Mouse (Mus musculus): ENCODE data around the gene Nrxn2. TPM values are rescaled to one million over a fixed set of nuclear protein-coding genes. Genes with fewer than 3 reads are reported as not detected.

Gene Nrxn2
- total RNA-seq (2023): 1 to 10 TPM in 1 of 2 experiments, under 1 TPM in 1; 0.70 to 1.1 TPM

DNA sequence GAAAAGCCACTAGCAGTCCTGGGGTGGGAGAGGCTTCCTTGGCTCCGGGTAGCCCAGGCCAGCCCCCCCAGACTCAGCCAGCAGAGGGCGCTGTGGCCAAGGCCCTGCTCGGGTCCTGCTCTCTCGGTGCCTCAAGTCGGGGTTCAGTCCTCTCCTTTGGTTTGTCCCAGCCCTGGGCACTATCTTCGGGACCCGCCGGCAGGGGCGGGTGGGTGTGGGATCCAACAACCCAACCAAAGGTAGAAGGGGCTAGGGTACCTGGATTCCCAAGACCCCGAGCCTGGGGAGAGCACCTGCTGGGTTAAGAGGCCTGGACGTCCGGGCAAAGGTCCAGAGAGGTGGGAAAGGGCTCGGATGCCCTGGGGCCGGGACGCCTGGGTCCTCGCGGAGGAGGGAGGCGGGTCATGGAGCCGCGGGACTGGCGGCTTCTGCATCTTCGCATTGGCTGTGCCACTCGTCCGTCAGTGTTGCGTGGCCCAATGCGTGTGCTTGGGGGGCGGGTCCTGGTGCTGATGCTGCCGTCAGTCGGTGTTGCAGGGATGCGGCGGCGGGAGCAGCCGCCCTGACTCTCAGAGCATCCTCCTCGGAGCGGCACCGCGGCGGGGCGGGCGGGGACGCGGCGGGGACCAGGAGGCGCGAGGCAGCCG, at the start of gene Nrxn2:
Gene Nrxn2 (plus strand): TSS at position 499 of the 647 bp plus-strand sequence.

DNA sequence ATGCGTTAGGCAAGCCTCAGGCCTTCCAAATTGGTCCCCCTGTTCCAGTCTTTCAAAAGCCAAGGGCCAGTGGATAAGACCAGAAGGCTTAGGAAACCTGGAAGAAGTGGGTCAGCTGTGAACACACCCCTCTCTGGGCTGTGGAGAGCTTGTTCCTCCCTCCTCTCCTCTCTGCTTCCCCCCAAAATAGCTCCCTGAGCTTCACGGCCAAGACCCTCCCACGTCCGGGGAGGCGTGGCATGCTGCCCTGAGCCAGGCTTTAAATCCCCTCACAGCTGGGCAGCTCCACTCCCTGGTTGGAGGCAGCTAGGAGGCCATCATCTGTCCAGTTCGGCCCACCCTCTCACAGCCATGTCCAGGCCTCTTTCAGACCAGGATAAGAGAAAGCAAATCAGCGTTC, 34.4 kb upstream of the Nrxn2 start, which contains the start of gene Pygm:
Gene Pygm (plus strand): TSS at position 272 of the 400 bp plus-strand sequence.

DNA sequence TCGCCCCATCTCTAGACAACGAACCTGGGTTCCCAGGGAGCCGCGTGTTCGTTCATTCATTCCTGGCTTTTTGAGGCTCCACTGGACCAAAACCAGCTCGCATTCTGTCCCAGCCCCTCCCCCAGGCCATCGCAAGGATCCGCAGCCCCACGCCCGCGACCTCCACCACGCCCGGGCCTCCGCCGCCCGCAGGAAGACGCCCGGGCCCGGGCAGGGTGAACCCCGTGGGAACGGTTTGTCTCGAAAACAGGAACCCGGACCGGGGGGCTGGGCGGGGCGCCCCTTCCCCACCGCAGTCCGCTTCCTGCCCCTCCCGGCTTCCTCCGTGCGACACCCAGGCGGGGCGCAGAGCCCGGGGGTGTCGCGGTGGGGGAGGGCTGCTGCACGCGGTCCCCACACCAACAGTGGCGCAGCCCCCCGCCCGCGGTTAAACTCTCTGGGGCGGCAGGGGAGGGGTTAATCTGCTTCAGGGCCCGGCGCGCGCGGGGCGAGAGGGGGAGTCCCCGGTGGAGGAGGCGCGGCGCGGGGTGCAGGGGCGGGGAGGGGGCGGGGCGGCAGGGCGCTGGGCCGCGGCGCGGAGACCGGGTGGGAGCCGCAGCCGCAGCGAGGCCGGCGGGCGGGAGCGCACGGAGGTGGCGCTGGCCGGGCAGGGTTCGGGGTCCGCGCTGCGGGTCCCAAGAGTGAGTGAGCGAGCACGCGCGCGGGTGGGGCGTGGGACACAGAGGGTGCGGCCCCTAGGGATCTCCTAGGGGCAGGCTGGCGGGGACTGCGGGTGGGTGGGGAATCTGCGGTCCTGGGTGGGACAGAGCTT, 19.0 kb upstream of the Nrxn2 start, which contains the start of gene Rasgrp2:
Gene Rasgrp2 (plus strand): TSS at position 56 of the 811 bp plus-strand sequence.

DNA sequence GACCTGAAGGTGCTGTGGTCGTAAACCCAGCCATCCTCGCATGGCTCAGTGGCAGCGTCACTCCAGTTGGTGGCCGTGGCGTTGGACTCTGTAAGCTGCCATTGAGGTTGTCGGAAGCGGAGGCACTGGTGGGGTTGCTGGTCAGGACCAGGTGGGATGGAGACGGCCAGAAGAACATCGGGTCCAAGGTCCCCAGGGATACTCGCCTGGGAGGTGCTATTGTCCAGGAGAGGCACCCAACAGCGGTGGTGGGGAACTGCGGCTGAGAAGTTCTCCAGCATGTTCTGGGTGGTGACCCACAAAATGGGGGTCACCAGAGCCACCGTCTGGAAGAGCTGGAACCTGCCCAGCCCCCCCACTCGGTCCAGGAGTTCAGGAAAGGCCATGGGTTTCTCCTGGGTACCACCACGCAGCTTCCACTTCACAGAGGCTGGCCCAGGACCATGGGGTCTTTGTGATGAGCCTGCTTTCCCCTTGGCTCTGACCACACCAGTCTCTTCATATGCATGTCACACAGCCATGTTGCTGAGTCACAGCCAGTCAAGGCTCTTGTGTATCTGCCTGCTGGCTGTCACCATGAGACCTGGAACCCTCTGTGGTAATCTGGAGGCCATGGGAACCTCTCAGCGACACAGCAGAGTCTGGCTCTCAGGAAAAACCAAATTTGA, 124.0 kb downstream of the Nrxn2 start, which contains the start of gene Slc22a12:
Gene Slc22a12 (minus strand): TSS at position 666 of the 668 bp plus-strand sequence.

Other genes starting within 250 kb of the Nrxn2 start
- not detected for gene Majin, start 234.3 kb upstream of the Nrxn2 start, total RNA-seq (2023)
- not detected for gene Gpha2, start 192.4 kb upstream of the Nrxn2 start, total RNA-seq (2023)
- 10 to 100 TPM; 25.7 to 33.0 TPM for gene Ppp2r5b, start 182.9 kb upstream of the Nrxn2 start, total RNA-seq (2023)
- 100 to 1,000 TPM; 105 to 123 TPM for gene Atg2a, start 177.1 kb upstream of the Nrxn2 start, total RNA-seq (2023)
- gene Ehd1, start 142.0 kb upstream of the Nrxn2 start, total RNA-seq (2023): 100 to 1,000 TPM; 212 to 217 TPM
- 1 to 10 TPM; 8.0 to 9.0 TPM for gene Cdc42bpg, start 112.3 kb upstream of the Nrxn2 start, total RNA-seq (2023)
- gene Men1, start 83.8 kb upstream of the Nrxn2 start, total RNA-seq (2023): 10 to 100 TPM; 42.3 to 45.0 TPM
- 100 to 1,000 TPM; 638 TPM for gene Map4k2, start 77.6 kb upstream of the Nrxn2 start, total RNA-seq (2023)
- gene Sf1, start 55.0 kb upstream of the Nrxn2 start, total RNA-seq (2023): 1,000 to 10,000 TPM in 1 of 2 experiments, 100 to 1,000 TPM in 1; 928 to 1,009 TPM
- gene Pygm, start 34.3 kb upstream of the Nrxn2 start, total RNA-seq (2023): 10 to 100 TPM; 17.5 to 19.3 TPM
- 100 to 1,000 TPM; 737 to 900 TPM for gene Rasgrp2, start 19.4 kb upstream of the Nrxn2 start, total RNA-seq (2023)
- gene Slc22a12, start 124.3 kb downstream of the Nrxn2 start, total RNA-seq (2023): under 1 TPM in 1 of 2 experiments, not detected in 1; 0.80 TPM

Measured in B cell, adult 67 days (primary cell).